Mouse (Mus musculus): Measurements from ENCODE around the gene Pum3. TPM values are rescaled to one million over a fixed set of nuclear protein-coding genes. Genes with fewer than 3 reads are reported as not detected.

Pum3 gene
- polyA plus RNA-seq, 1 experiment from 2014 or later: 83.0 TPM

GRCm38 (mm10) chr19:27417375-27417774 lies 12.2 kb downstream of the Pum3 start:
- H3K9me3 ChIP-seq: no peaks in the 10 kb centered on the region
- no peak overlapping the region for H3K4me2 ChIP-seq
- no peak overlapping the region for H3K4me3 ChIP-seq
- 89% methylated on average over 4 of the region's 4 CpGs for WGBS
- H3K27me3 ChIP-seq: no peaks in the 10 kb centered on the region
- H3K9ac ChIP-seq: no peak overlapping the region
- peaks cover 4% of the 10 kb centered on the region; the same call in 1 of the 2 replicates for H3K4me1 ChIP-seq
- H3K36me3 ChIP-seq: peaks cover 76% of the 10 kb centered on the region
- ATAC-seq (ENCODE audit: insufficient number of reproducible peaks, insufficient read depth, low FRiP score, low TSS enrichment, low read depth): no peak
- no peak overlapping the region for H3K27ac ChIP-seq

- ATAC-seq (ENCODE audit: insufficient number of reproducible peaks, insufficient read depth, low FRiP score, low TSS enrichment, low read depth): no peak
- Histone ChIP-seq H3K9me3 (no peaks in the 10 kb centered on the region), H3K27me3 (no peaks in the 10 kb centered on the region), H3K36me3 (peaks cover 76% of the 10 kb centered on the region), H3K4me2 (no peak overlapping the region), H3K27ac (no peak overlapping the region), H3K4me1 (peaks cover 4% of the 10 kb centered on the region; the same call in 1 of the 2 replicates), H3K4me3 (no peak overlapping the region), H3K9ac (no peak overlapping the region)
- WGBS: 34% methylated on average over 11 of the region's 11 CpGs
Observed at GRCm38 (mm10) chr19:27416569-27416968, 13.1 kb downstream of the Pum3 start.

- no peak overlapping the region for H3K4me3 ChIP-seq
- no peaks in the 10 kb centered on the region for H3K9me3 ChIP-seq
- 87% methylated on average over 4 of the region's 4 CpGs for WGBS
- H3K4me1 ChIP-seq: no peaks in the 10 kb centered on the region
- no peak overlapping the region for H3K9ac ChIP-seq
- ATAC-seq (ENCODE audit: insufficient number of reproducible peaks, insufficient read depth, low FRiP score, low TSS enrichment, low read depth): no peak
- H3K27ac ChIP-seq: no peak overlapping the region
- H3K27me3 ChIP-seq: no peaks in the 10 kb centered on the region
- H3K36me3 ChIP-seq: peaks cover 58% of the 10 kb centered on the region
- H3K4me2 ChIP-seq: no peak overlapping the region
Observed at GRCm38 (mm10) chr19:27411340-27411739, 18.3 kb downstream of the Pum3 start.

- Histone ChIP-seq H3K4me1 (no peaks in the 10 kb centered on the region), H3K36me3 (peaks cover 53% of the 10 kb centered on the region), H3K27me3 (no peaks in the 10 kb centered on the region), H3K27ac (no peak overlapping the region), H3K4me2 (no peak overlapping the region), H3K9me3 (no peaks in the 10 kb centered on the region), H3K9ac (no peak overlapping the region), H3K4me3 (no peak overlapping the region)
- WGBS: 90% methylated on average over 4 of the region's 4 CpGs
- no peak for ATAC-seq (ENCODE audit: insufficient number of reproducible peaks, insufficient read depth, low FRiP score, low TSS enrichment, low read depth)
Observed at GRCm38 (mm10) chr19:27410751-27411150, 18.9 kb downstream of the Pum3 start.

- Histone ChIP-seq H3K9ac (no peak overlapping the region), H3K4me1 (no peaks in the 10 kb centered on the region), H3K36me3 (peaks cover 45% of the 10 kb centered on the region), H3K4me3 (no peak overlapping the region), H3K27ac (no peak overlapping the region), H3K9me3 (no peaks in the 10 kb centered on the region), H3K4me2 (no peak overlapping the region), H3K27me3 (no peaks in the 10 kb centered on the region)
- no peak for ATAC-seq (ENCODE audit: insufficient number of reproducible peaks, insufficient read depth, low FRiP score, low TSS enrichment, low read depth)
Observed at GRCm38 (mm10) chr19:27409782-27410181, 19.8 kb downstream of the Pum3 start.

GRCm38 (mm10) chr19:27409196-27409595 lies 20.4 kb downstream of the Pum3 start:
- Histone ChIP-seq H3K4me2 (no peak overlapping the region), H3K4me3 (no peak overlapping the region), H3K36me3 (peaks cover 43% of the 10 kb centered on the region), H3K27me3 (no peaks in the 10 kb centered on the region), H3K9ac (no peak overlapping the region), H3K4me1 (no peaks in the 10 kb centered on the region), H3K9me3 (no peaks in the 10 kb centered on the region), H3K27ac (no peak overlapping the region)
- 92% methylated on average over 4 of the region's 4 CpGs for WGBS
- no peak for ATAC-seq (ENCODE audit: insufficient number of reproducible peaks, insufficient read depth, low FRiP score, low TSS enrichment, low read depth)

- no peaks in the 10 kb centered on the region for H3K27me3 ChIP-seq
- no peak overlapping the region for H3K4me2 ChIP-seq
- no peak overlapping the region for H3K27ac ChIP-seq
- no peaks in the 10 kb centered on the region for H3K9me3 ChIP-seq
- 92% methylated on average over 9 of the region's 9 CpGs for WGBS
- peaks cover 84% of the 10 kb centered on the region for H3K36me3 ChIP-seq
- no peaks in the 10 kb centered on the region for H3K4me1 ChIP-seq
- no peak for ATAC-seq (ENCODE audit: insufficient number of reproducible peaks, insufficient read depth, low FRiP score, low TSS enrichment, low read depth)
- H3K4me3 ChIP-seq: no peak overlapping the region
- no peak overlapping the region for H3K9ac ChIP-seq
Observed at GRCm38 (mm10) chr19:27397797-27398196, 31.8 kb downstream of the Pum3 start.

- Histone ChIP-seq H3K4me3 (no peak overlapping the region), H3K4me1 (no peaks in the 10 kb centered on the region), H3K9me3 (no peaks in the 10 kb centered on the region), H3K9ac (no peak overlapping the region), H3K27me3 (no peaks in the 10 kb centered on the region), H3K36me3 (peaks cover 86% of the 10 kb centered on the region), H3K27ac (no peak overlapping the region), H3K4me2 (no peak overlapping the region)
- 86% methylated on average over 5 of the region's 5 CpGs for WGBS
- ATAC-seq (ENCODE audit: insufficient number of reproducible peaks, insufficient read depth, low FRiP score, low TSS enrichment, low read depth): no peak
Observed at GRCm38 (mm10) chr19:27397223-27397622, 32.4 kb downstream of the Pum3 start.

GRCm38 (mm10) chr19:27396719-27397118 lies 32.9 kb downstream of the Pum3 start:
- no peaks in the 10 kb centered on the region for H3K27me3 ChIP-seq
- H3K4me3 ChIP-seq: no peak overlapping the region
- ATAC-seq (ENCODE audit: insufficient number of reproducible peaks, insufficient read depth, low FRiP score, low TSS enrichment, low read depth): no peak
- no peak overlapping the region for H3K4me2 ChIP-seq
- no peaks in the 10 kb centered on the region for H3K4me1 ChIP-seq
- no peaks in the 10 kb centered on the region for H3K9me3 ChIP-seq
- no peak overlapping the region for H3K9ac ChIP-seq
- H3K36me3 ChIP-seq: peaks cover 86% of the 10 kb centered on the region
- WGBS: 70% methylated on average over 2 of the region's 2 CpGs
- H3K27ac ChIP-seq: no peak overlapping the region

- no peak for ATAC-seq (ENCODE audit: insufficient number of reproducible peaks, insufficient read depth, low FRiP score, low TSS enrichment, low read depth)
- H3K9me3 ChIP-seq: no peaks in the 10 kb centered on the region
- no peak overlapping the region for H3K27ac ChIP-seq
- H3K36me3 ChIP-seq: peaks cover 86% of the 10 kb centered on the region
- H3K4me1 ChIP-seq: no peaks in the 10 kb centered on the region
- H3K9ac ChIP-seq: no peak overlapping the region
- WGBS: 95% methylated on average over 5 of the region's 5 CpGs
- no peaks in the 10 kb centered on the region for H3K27me3 ChIP-seq
- no peak overlapping the region for H3K4me3 ChIP-seq
- no peak overlapping the region for H3K4me2 ChIP-seq
Observed at GRCm38 (mm10) chr19:27395936-27396335, 33.7 kb downstream of the Pum3 start.

- Histone ChIP-seq H3K36me3 (peaks cover 86% of the 10 kb centered on the region), H3K9ac (no peak overlapping the region), H3K27me3 (no peaks in the 10 kb centered on the region), H3K27ac (no peak overlapping the region), H3K4me2 (no peak overlapping the region), H3K9me3 (no peaks in the 10 kb centered on the region), H3K4me1 (no peaks in the 10 kb centered on the region), H3K4me3 (no peak overlapping the region)
- ATAC-seq (ENCODE audit: insufficient number of reproducible peaks, insufficient read depth, low FRiP score, low TSS enrichment, low read depth): no peak
- 89% methylated on average over 8 of the region's 8 CpGs for WGBS
Observed at GRCm38 (mm10) chr19:27395481-27395880, 34.1 kb downstream of the Pum3 start.

- peaks cover 88% of the 10 kb centered on the region for H3K36me3 ChIP-seq
- H3K9me3 ChIP-seq: no peaks in the 10 kb centered on the region
- no peak overlapping the region for H3K9ac ChIP-seq
- no peaks in the 10 kb centered on the region for H3K4me1 ChIP-seq
- WGBS: 94% methylated on average over 7 of the region's 7 CpGs
- H3K4me2 ChIP-seq: no peak overlapping the region
- H3K27ac ChIP-seq: no peak overlapping the region
- no peak for ATAC-seq (ENCODE audit: insufficient number of reproducible peaks, insufficient read depth, low FRiP score, low TSS enrichment, low read depth)
- no peaks in the 10 kb centered on the region for H3K27me3 ChIP-seq
- no peak overlapping the region for H3K4me3 ChIP-seq
Observed at GRCm38 (mm10) chr19:27394341-27394990, 35.2 kb downstream of the Pum3 start.

Measured in embryonic facial prominence, embryonic 13.5 days (tissue).